Mouse (Mus musculus): ENCODE results near the gene Npas3.

Npas3 gene

DNA sequence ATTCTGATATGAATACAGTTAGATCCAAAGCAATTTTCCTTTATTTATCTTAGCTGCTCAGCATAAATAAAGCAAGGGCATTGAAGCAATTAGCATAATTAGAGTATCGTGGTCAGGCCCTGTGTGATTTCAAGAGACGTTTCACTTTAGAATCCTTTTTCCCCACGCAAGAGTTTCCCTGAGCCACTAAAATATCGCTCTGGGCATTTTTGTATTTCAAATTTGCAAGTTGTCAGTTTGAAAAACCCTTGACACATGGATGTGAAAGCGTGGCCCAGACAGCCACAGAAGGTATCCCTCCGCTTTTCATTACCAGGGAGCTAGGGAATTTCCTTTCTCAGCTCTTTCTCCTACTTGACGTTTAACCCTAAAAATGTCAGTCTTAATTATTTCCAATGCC lies 553.9 kb downstream of the Npas3 start:
- no peak for DNase-seq

DNA sequence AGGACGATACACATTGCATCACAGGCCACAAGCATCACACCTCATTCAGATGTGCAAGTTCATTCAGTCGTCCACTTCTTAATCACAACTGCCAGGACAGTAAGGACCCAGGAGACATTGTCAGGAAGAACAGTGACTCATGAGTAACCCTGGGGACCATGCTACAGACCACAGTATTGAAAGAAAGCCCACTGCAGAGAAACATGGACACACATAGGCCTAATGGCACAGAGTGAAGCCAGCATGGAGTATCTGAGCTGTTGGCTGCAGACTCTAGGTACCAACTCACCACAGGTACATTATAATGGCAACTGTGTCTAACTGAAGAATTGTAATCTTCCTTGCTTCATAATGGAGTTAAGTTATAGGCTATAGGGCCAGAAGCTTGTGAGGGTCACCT lies 561.6 kb downstream of the Npas3 start:
- DNase-seq: no peak

DNA sequence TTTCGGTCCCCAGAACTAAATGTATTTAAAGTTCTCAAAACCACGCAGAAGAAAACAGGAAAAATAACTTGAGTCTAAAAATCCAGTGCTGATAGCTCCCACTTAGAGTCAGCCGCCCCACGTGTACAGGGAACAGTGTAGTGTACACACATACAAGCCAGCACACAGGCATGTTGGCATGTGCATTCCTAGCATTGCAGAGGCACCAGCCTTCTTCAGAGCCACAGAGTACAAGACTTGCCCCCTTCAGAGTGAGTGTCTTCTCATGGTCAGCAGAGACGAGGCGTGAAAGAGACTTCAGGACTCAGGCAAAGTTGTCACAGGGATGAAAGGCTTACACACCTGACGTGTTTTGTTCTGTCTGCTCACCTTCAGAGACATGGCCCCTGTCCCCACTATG lies 565.8 kb downstream of the Npas3 start:
- DNase-seq: no peak

DNA sequence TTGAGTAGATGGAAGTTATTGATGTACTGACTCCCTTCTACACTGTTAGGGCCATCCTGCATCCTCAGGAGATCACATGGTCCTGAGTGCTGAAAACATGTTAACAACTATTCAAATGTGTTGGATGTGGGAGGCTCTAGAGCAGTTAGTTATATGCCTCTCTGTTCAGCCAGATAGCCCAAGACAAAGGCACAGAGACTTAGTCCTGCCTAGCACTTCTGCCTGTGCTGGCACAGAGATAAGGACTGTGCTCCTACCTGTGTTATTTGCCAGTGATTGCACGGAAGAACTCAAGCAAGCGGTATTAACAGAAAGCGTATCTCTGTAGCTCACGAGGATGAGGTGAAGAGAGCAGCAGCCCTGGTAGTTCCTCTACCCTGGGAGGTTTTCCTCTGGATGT lies 571.5 kb downstream of the Npas3 start:
- DNase-seq: no peak

DNA sequence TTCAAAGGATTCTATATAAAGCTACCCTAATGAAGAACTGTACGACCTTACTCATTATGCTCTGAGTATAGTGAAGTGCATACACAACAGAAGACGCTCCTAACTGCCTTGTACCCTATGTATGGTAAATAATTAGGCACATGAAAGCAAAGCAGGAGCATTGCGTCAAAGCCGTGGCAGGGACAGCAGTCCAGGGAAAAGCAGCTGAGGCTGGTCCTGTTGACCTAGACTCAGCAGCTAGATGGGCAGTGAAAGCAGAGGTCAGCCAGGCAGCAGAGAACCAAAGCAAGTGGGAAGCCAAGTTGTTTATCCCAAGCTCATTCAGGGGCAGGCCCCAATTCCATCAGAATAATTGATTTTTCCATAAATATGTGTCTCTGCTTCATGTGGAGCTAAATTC lies 574.4 kb downstream of the Npas3 start:
- DNase-seq: no peak

DNA sequence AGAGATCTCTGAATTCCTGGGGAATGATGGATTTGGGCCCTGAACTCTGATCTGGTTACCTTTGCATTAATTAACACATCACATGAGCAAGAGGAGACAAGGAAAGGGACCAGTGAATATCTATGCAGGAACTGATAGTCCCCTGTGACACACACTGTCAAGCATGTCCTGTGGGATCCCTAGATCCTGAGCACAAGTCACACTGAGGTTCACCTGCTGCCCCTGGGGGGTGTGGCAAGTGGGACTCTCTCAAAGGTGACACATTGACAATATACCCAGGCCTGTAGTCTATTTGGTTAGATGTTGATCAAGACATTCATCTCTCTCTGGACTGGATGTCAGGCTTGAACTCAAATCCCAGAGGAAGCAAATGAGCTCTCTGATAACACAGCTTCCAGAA lies 576.8 kb downstream of the Npas3 start:
- no peak for DNase-seq

DNA sequence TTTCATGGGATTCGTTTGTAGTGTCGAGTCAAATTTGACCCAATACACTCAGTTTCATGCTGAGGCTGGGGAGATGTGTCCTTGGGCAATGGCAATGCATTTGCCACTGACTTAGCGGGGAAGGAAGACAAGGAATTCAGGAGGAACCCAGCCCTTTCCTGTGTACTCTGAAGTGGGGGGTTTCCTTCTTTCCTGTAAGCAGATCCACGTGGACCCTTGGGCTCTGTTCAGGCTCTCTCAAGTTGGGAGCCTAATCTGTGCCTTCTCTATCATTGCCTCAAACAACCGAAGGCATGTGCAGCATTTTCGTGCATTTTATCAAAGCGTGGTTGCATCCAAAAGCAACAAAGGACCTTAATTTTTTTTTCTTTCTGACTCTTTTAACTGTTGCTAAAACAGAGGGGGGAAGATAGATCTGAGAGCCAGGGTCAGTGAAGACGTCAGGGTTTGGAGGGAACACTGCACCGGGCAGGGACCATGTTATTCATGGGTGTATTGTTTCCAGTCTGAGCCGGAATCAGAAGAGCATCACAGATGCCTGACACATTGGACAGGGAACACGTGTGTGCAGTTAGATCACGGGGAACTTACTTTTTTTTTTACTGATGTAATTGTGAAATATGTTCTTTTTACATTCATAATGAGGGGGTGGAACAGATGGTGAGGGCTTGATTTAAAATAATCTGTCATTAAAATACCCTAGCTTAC lies 577.6 kb downstream of the Npas3 start:
- DNase-seq: no peak

DNA sequence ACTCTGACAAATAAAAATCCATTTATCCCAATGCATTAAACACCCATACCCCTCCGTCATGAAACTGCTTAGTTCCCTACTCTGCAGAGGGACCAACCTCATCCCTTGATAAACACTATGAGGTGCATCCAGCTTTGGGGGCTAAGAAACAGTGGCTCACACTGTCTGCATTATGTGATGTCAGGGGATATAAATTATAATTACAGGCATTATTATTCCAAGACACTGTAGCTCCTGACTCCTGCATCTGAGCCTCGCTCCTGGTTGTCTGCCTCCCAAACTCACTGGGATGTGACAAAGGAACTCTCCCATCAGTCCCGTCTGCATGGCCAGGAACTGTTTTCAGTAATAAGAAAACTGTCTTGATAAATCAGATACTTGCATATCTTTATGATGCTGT lies 578.3 kb downstream of the Npas3 start:
- DNase-seq: no peak

DNA sequence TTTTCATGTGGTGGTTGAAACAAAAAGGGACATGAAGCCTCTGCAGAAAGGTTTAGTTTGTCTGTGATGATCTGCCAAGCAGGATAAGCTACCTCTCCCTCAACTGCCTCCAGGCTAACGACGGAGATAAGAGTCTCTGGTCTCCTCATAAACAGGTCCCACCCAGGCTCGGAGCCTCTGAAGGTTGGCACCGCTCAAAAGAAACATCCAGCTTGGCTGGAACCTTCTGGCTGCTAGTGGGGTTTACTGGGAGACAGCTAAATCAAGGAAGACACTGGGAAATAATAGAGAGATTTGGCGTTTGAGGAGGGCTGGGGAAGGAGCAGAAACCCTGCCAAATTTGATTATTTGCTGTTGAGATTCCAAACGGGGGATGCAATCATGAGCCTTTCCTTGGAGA lies 584.1 kb downstream of the Npas3 start:
- no peak for DNase-seq

DNA sequence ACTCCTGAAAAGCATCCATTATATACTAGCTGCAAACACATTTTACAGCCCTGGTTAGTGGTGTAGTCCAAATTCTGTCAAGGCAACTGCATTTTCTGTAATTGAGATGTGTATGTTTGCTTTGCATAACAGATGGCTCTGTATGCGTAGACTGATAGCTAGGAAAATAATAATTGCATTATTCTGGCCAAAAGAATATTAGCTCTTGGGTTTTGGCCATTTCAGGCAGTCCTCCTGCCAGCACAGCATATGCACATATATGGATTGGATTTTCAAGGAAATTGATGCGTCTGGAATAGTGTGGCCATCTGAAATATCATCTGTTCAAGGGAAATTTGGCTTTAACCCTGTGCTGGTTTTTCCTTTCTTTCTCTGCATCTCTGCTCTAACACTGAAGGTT lies 584.9 kb downstream of the Npas3 start:
- peak in 1 of 2 experiments; percentile 51 for DNase-seq

DNA sequence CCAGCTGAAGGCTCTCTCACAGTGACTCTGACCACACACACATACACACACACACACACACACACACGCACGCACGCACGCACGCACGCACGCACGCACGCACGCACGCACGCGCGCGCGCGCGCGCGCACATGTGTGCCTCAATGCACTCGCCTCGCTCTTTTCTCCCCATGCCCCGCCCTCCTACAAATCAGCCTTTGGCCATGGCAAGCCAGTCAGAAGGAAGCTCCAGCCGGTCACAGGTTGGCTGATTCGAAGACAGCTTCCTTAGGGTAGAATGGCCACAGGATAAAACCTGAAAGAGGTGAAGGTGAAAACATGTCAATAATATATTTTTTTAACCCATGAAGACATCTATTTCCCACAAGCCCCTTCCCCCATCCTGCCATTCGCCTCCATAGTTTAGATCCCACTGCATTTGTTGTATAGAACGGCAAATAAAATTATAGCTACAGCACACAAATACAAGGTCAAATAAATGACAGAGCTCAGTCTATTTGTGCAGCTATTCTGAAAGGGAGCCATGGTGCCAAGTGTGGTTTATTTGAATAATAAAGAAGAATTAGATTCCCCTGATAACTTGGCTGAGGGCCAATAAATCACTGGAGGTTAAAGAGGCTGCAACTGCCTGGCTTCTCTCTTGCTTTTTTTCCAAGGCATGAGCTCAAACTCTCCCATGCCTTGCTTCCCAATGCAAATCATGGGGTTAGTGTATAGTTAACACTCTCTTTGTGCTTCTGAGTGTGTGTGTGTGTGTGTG lies 587.7 kb downstream of the Npas3 start:
- peak; percentile 26 to 55 for DNase-seq

DNA sequence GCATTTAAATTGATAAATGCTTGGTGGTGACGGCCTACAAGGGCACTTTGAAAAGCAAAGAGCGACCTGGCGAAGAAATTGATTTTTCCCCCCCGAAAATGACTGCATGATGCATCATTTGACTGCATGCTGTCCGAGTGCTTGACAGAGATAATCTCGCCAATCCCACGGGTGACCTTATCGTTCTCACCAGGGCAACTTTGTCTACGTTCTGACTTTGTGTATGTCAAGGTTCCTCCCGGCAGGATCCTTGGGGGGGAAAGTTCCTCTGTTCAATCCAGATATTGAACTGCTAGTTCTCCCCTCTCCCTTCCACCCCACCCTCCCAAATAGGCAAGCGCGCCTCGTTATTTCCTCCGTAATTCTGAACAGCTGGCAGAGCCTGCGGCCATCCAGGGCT lies 588.9 kb downstream of the Npas3 start:
- no peak for DNase-seq

DNA sequence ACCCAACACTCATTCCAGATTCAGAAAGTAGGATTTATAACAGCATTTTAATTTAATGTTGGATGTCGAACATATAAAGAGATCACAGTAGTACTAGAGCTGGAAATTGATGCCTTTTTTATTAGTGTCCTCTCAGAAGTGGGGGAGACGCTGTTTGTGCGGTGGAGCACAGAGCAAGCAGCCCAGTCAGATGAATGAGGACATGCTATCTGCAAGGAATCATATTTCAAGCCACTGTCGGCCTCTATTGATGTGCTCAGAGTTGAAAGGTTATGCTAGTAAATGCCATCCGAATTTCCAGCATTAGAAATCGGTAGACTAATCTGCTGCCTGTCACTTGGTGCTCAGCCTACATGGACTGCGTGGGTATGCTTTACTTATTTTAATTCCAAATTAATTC lies 590.1 kb downstream of the Npas3 start:
- DNase-seq: no peak

DNA sequence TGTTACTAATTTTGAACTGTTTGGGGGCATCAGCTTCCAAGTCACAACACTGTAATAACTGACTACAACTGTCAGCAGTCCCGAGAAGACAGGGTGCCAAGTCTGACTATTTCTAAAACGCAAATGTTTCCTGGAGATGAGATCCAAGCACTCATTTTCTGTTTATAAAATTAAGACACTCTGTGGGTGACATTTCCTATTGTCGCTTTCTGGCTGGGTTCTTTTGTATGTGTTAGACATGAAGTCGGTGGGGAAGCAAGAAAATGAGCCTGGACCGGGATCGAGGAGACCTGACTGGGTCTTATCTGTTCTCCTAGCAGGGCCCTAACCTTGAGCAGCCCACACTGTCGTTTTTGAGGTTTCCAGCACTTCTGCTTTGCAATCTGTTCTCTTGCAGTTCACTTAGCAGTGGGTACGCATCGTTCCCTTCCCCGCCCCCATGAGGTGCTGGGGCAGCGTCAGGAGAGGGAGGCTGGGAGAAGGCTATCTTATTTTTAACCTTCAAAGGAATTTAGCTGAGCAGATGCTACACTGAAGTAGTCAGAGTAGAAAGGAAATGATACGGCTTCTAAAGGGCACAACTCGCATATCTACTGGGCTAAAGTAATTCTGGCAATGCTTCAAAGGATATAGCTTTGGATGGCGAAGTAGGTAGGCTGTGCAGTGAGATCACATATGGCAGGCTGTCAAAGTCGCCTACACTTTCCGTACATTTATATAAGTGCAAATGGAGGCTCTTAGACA lies 593.6 kb downstream of the Npas3 start:
- peak; percentile 29 to 36 for DNase-seq

DNA sequence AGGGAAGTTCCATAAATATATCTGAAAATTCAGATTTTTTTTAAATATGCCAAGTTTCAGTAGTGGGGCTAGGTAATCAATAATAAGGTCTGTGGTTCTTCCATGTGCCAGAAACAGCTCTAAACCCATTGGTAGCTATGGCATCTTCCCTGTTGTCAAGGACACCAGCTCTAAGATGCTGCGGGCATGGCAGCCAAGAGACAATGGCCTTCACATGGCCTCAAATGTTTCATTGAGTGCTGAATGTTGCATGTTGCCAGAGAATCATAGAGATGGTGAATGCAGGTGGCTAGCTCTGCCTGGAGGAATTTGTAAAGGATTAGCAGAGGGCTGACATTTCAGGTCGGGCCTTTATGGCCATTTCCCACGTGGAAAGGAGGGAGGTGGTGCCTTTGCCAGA lies 595.1 kb downstream of the Npas3 start:
- DNase-seq: no peak

DNA sequence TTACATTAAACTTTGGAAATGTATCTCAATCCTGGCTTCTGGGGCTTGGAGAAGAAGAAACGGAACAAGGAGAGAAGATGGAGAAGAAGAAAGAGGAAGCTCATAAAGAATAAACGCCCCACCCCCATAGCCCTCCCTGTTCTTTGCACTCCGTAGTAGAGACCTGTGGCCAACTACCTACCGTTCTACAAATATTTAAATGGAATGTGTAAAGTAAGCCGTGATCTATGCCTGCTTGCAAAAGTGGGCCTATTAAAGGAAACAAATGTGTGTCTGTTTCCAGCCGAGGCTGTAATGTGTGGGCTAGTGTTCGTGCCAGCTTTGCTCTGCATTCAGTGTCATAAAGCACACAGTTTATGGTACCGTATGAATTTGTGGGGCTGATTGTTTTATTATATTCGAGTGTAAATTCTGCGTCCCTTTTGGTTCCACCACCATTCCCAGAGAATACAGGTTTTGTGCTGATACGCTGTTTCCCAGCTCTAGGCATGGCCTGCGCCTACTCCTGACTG lies 597.7 kb downstream of the Npas3 start:
- DNase-seq: no peak

DNA sequence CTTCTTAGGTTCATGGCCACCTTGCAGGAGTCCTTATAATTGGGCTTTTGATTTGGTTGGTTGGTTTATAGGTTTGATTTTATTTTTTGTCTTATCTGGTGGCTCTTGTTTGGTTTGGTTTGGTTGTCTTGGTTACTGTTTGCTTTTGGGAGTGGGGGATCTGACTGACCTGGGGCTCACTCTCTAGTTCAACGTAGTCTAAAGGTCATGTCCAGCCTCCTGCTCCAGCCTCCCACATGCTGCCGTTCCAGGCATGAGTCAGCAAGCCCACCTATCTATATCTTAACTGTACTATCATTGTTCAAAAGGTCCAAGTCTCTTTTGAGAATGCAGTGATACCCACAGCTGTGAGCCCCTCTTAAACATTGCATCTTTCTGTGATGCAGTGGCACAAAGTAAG lies 600.8 kb downstream of the Npas3 start:
- DNase-seq: no peak

DNA sequence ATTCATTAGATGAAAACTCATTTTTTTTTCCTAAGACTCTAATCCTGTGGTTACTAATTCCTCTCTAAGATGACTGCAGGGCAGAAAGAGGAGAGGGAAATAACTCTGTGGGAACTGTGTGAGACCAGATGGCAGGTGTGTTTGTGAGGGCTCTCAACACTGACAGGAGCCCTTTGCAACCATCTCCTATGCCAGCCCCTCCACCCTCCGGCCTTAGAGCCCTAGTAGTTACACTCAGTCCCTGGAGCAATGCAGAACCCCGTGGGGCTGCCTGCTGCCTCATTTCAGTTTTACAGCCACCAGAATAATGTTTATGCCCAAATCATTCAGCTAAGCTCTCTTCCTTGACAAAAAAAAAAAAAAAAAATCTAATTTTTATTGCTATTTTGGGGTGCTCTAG lies 604.0 kb downstream of the Npas3 start:
- peak; percentile 55 to 56 for DNase-seq

DNA sequence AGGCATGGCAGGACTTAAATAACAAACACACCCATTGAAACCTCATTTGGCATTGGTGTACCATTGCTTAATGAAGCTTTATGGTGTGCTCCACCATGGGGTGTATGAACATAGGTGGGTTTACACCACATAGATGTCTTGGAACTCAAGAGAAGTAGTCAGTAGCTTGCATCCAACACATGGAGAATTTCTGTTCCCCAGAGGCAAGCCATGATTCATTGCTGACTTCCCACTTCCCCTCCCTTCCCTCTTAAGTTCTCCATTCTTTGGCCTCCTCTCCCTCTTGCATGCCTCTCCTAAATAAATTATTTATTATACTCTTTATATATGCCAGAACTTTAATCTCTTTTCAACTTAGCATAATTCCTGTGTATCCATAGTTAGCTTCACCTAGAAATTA lies 611.7 kb downstream of the Npas3 start:
- DNase-seq: no peak

DNA sequence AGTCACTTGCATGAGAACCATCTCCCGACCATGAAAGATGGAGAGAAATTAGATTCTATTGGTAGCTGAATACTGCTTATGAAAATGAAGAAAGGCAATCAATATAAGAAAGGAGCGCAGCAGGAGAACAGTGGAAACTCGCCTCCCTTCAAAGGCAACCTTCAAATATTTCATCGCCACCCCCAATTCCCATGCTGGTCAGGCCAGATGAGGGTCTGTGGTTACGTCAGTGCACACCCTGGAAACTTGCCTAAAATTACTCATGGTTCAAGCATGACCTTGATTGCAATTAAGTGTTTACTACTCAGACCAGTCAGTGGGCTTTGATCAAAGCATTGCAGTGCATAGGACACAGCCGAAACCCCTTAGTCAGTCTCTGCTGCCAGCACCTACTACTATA lies 613.8 kb downstream of the Npas3 start:
- no peak for DNase-seq

DNA sequence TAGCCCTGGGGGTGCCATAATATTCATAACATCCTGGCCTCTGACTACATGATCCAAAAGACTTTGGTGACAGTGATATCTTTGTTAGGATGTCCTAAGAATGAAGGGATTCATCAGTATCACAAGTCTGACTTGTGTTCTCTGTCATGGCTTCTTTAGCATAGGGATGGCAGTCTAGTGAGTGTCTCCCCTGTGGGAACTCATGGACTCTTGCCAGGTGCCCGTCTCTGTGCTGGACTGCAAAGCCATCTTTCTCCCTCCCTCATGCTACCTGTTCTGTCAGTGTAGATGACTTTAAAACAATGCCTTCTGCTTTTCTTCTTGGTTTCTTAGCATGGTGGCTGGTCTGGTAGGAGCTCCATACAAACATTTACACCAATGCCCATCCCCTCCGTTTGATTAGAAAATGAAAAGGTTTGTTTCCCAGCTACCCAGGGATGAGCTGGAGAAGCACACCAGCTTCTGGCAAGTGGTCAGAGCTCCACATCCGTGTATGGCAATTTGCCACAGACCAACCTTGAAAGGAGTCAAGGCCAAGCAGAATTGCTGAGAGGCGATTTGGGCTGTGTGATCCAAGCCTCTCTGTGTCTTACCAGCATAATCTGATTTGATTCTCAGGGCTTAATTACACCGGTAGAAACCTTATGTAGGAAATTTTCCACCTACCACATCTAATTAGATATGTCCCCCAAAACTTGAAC lies 616.1 kb downstream of the Npas3 start:
- peak; percentile 80 to 82 for DNase-seq

DNA sequence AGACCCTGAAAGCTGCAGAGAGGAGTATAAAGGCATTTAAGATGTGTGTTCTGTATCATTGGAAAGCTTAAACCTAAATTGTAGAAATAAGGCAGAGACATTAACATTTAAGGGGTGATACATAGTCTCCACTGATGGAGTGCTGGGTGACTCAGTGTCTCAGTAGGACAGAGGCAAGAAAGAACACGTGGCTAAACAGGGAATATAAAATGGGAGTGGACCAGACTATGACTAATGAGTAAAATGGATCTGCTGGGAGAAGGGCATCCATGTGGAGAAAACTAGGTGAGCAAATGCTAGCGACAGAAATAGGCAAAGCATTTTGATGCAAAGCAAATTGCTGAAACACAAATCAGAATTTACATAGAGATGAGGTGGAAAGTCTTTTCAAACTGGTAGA lies 617.2 kb downstream of the Npas3 start:
- no peak for DNase-seq

DNA sequence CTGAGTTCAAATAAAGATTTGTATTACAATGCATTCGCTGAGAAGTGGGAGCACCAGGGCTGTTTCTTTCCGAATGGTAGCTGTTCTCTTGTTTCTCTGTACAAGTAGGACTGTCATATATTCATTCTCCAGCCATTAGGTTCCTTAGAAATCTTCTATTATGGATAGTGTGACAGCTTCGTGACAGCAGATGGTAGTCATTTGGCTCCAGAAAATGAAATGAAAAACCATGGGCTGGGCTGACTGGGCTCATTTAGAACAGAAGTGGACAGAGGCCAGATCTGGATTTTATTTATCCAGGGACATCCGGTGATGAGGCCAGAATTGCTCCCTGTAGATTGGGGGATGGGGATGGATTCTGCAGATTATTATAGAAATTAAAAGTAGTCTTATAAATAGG lies 621.5 kb downstream of the Npas3 start:
- peak; percentile 36 to 63 for DNase-seq

Measured in cerebellum, postnatal 14 days (tissue).